Mouse (Mus musculus): ENCODE measurements around the gene Cep128.

DNA sequence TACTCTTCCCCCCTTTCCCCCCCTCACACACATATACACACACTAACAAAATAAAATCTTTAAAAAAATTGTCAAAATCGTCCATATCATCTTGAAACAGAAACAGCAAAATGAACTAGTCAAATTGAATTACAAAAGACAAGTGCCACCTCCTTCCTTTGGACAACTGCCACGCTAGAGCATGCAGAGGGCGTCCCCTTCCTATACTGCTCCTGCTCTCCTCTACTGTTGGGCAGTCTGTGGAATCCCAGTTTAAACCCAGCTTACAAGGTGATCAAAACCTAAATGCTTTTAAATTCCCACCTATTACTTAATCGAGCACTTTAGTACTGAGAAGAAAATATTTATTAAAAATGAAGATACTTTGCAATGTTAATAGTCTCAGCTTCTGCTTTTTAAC, 372.0 kb downstream of the Cep128 start:
- TF ChIP-seq MAZ (IDR thresholded peaks at IDR 0.05; ENCODE audit: low read depth, low read length) (no peak), POLR2A (IDR thresholded peaks at IDR 0.05; ENCODE audit: control insufficient read depth in 1 of 2, insufficient read depth in 1 of 2, low read depth in 1 of 2, low read length in 2 of 2, poor library complexity in 1 of 2) (no peak), ZKSCAN1 (IDR thresholded peaks at IDR 0.05; ENCODE audit: low read depth, low read length) (no peak), CTCF (IDR thresholded peaks at IDR 0.05 in 2 of 3, conservative IDR thresholded peaks at IDR 0.05 in 1 of 3; ENCODE audit: control insufficient read depth in 1 of 3, insufficient read depth in 1 of 3, low read depth in 2 of 3, low read length in 3 of 3, poor library complexity in 1 of 3, severe bottlenecking in 1 of 3) (no peak)
